Mouse (Mus musculus) heart, embryonic 12.5 days (tissue): Measurements from ENCODE around the gene Ajuba. TPM values are rescaled to one million over a fixed set of nuclear protein-coding genes. Genes with fewer than 3 reads are reported as not detected.

Source experiments
- ATAC-seq: fragments of 200-750 bp; cut with Nextera tagmentation; 2 replicates; pipeline ENCODE4 v1.8.0; 2017; ENCODE audit warnings: moderate TSS enrichment, moderate library complexity; ENCODE audit not compliant: insufficient number of reproducible peaks, low FRiP score
- H3K27ac ChIP-seq: fragments of 300-500 bp; sonication (generic); 2 replicates; pipeline ENCODE4 v1.5.1; 2016; ENCODE audit warnings: mild to moderate bottlenecking, moderate library complexity; ENCODE audit not compliant: poor library complexity, severe bottlenecking
- H3K27me3 ChIP-seq: fragments of 300-500 bp; sonication (generic); replicated peaks from 2 replicates; pipeline ENCODE4 v1.6.1; 2016; ENCODE audit warnings: mild to moderate bottlenecking, moderate library complexity
- H3K36me3 ChIP-seq: fragments of 300-500 bp; sonication (generic); 2 replicates; pipeline ENCODE4 v1.6.1; 2016; ENCODE audit warnings: mild to moderate bottlenecking, moderate library complexity
- H3K4me1 ChIP-seq: fragments of 300-500 bp; sonication (generic); replicated peaks from 2 replicates; pipeline ENCODE4 v1.6.1; 2016; ENCODE audit warnings: mild to moderate bottlenecking
- H3K4me2 ChIP-seq: fragments of 300-500 bp; sonication (generic); 2 replicates; pipeline ENCODE4 v1.6.1; 2016; ENCODE audit warnings: mild to moderate bottlenecking, moderate library complexity
- H3K4me3 ChIP-seq: fragments of 300-500 bp; sonication (generic); 2 replicates; pipeline ENCODE4 v1.5.1; 2016; ENCODE audit warnings: mild to moderate bottlenecking
- H3K9ac ChIP-seq: fragments of 300-500 bp; sonication (generic); 2 replicates; pipeline ENCODE4 v1.6.1; 2016; ENCODE audit warnings: mild to moderate bottlenecking, moderate library complexity
- H3K9me3 ChIP-seq: fragments of 300-500 bp; sonication (generic); replicated peaks from 2 replicates; pipeline ENCODE4 v1.6.1; 2016; ENCODE audit warnings: mild to moderate bottlenecking, moderate library complexity
- WGBS: fragments of 180-500 bp; shearing (Covaris S2); methylation state at CpG from one replicate; pipeline ENCODE4 v1.1.7; 2016; 5-methylcytosine and 5-hydroxymethylcytosine counted together
- polyA plus RNA-seq: library from polyadenylated mRNA; unstranded; fragments of >200 nt; fragmentation: Nextera tagmentation; extraction: Ambion mirVana; gene quantifications from 2 replicates; pipeline ENCODE4 v1.2.1, GENCODE M21; 2016

The Ajuba gene
- polyA plus RNA-seq, 1 experiment from 2014 or later: 39.5 TPM

GRCm38 (mm10) chr14:54609245-54609644, 31.9 kb upstream of the Ajuba start:
- H3K9me3 ChIP-seq: no peaks in the 10 kb centered on the region
- 73% methylated on average over 4 of the region's 4 CpGs for WGBS
- ATAC-seq: no peak
- no peak overlapping the region for H3K9ac ChIP-seq
- peaks cover 20% of the 10 kb centered on the region for H3K36me3 ChIP-seq
- H3K27ac ChIP-seq: no peak overlapping the region
- H3K4me1 ChIP-seq: no peaks in the 10 kb centered on the region
- no peaks in the 10 kb centered on the region for H3K27me3 ChIP-seq
- H3K4me3 ChIP-seq: no peak overlapping the region
- H3K4me2 ChIP-seq: no peak overlapping the region

- no peak for ATAC-seq
- Histone ChIP-seq H3K4me1 (peaks cover 6% of the 10 kb centered on the region), H3K36me3 (peaks cover 8% of the 10 kb centered on the region; the same call in 1 of the 2 replicates), H3K9ac (no peak overlapping the region), H3K9me3 (no peaks in the 10 kb centered on the region), H3K27ac (no peak overlapping the region), H3K27me3 (no peaks in the 10 kb centered on the region), H3K4me2 (no peak overlapping the region), H3K4me3 (no peak overlapping the region)
- WGBS: 63% methylated on average over 8 of the region's 8 CpGs
These were observed 29.9 kb upstream of the Ajuba start for GRCm38 (mm10) chr14:54607226-54607625.

- Histone ChIP-seq H3K4me2 (peak within 1 kb of the TSS; percentile 70), H3K36me3 (0 out of 2 replicates have a peak, but pooled peaks cover 3% of the 10 kb centered on the region), H3K27me3 (no peaks in the 10 kb centered on the region), H3K4me1 (peaks cover 8% of the 10 kb centered on the region), H3K9me3 (no peaks in the 10 kb centered on the region), H3K9ac (peak within 1 kb of the TSS; percentile 70), H3K27ac (peak within 1 kb of the TSS; percentile 74), H3K4me3 (peak within 1 kb of the TSS; percentile 51)
- ATAC-seq: peak; percentile 72
- under 1% methylated on average over 39 of the region's 39 CpGs for WGBS
These were observed 28.5 kb upstream of the Ajuba start, which contains the start of gene 4931414P19Rik for GRCm38 (mm10) chr14:54605752-54606321. 4931414P19Rik (minus strand) TSS chr14:54605993.

- Histone ChIP-seq H3K27me3 (no peaks in the 10 kb centered on the region), H3K27ac (peak overlapping the region; percentile 55), H3K9ac (no peak overlapping the region), H3K36me3 (peaks cover 6% of the 10 kb centered on the region; the same call in 1 of the 2 replicates), H3K4me2 (peak overlapping the region; percentile 56), H3K9me3 (no peaks in the 10 kb centered on the region), H3K4me1 (peaks cover 8% of the 10 kb centered on the region), H3K4me3 (peak overlapping the region; percentile 58)
- no peak for ATAC-seq
- 85% methylated on average over 8 of the region's 8 CpGs for WGBS
These were observed 26.3 kb upstream of the Ajuba start for GRCm38 (mm10) chr14:54603686-54604085.

GRCm38 (mm10) chr14:54603038-54603654, 25.8 kb upstream of the Ajuba start:
- H3K27me3 ChIP-seq: no peaks in the 10 kb centered on the region
- H3K4me1 ChIP-seq: peaks cover 8% of the 10 kb centered on the region
- peak overlapping the region; percentile 85 for H3K27ac ChIP-seq
- H3K36me3 ChIP-seq: peaks cover 6% of the 10 kb centered on the region; the same call in 1 of the 2 replicates
- WGBS: under 1% methylated on average over 46 of the region's 46 CpGs
- no peaks in the 10 kb centered on the region for H3K9me3 ChIP-seq
- ATAC-seq: peak; percentile 99
- peak overlapping the region; percentile 64 for H3K9ac ChIP-seq
- H3K4me3 ChIP-seq: peak overlapping the region; percentile 58
- peak overlapping the region; percentile 56 for H3K4me2 ChIP-seq

GRCm38 (mm10) chr14:54602613-54603012, 25.3 kb upstream of the Ajuba start:
- Histone ChIP-seq H3K36me3 (peaks cover 9% of the 10 kb centered on the region), H3K27me3 (no peaks in the 10 kb centered on the region), H3K4me3 (peak overlapping the region; percentile 58), H3K9ac (peak overlapping the region; percentile 64; the same call in 1 of the 2 replicates), H3K4me2 (peak overlapping the region; percentile 56), H3K4me1 (peaks cover 8% of the 10 kb centered on the region), H3K9me3 (no peaks in the 10 kb centered on the region), H3K27ac (peak overlapping the region; percentile 85)
- WGBS: 45% methylated on average over 4 of the region's 4 CpGs
- ATAC-seq: no peak

GRCm38 (mm10) chr14:54601601-54602000, 24.2 kb upstream of the Ajuba start:
- Histone ChIP-seq H3K27me3 (no peaks in the 10 kb centered on the region), H3K36me3 (peaks cover 12% of the 10 kb centered on the region), H3K4me2 (no peak overlapping the region), H3K4me3 (no peak overlapping the region), H3K9ac (no peak overlapping the region), H3K27ac (no peak overlapping the region), H3K9me3 (no peaks in the 10 kb centered on the region), H3K4me1 (peaks cover 8% of the 10 kb centered on the region)
- 67% methylated on average over 2 of the region's 2 CpGs for WGBS
- no peak for ATAC-seq

GRCm38 (mm10) chr14:54597084-54597483, 19.7 kb upstream of the Ajuba start:
- Histone ChIP-seq H3K4me2 (no peak overlapping the region), H3K9ac (no peak overlapping the region), H3K9me3 (0 out of 2 replicates have a peak, but pooled peaks cover 3% of the 10 kb centered on the region), H3K4me1 (peaks cover 37% of the 10 kb centered on the region), H3K4me3 (no peak overlapping the region), H3K27me3 (no peaks in the 10 kb centered on the region), H3K27ac (no peak overlapping the region), H3K36me3 (peaks cover 16% of the 10 kb centered on the region)
- ATAC-seq: no peak
- WGBS: 76% methylated on average over 7 of the region's 7 CpGs

GRCm38 (mm10) chr14:54594631-54595414, 17.5 kb upstream of the Ajuba start:
- WGBS: 43% methylated on average over 28 of the region's 28 CpGs
- H3K27me3 ChIP-seq: no peaks in the 10 kb centered on the region
- H3K4me1 ChIP-seq: peaks cover 38% of the 10 kb centered on the region
- ATAC-seq: peak; percentile 23; the same call in 1 of the 2 replicates
- peak overlapping the region; percentile 29 for H3K4me3 ChIP-seq
- peak overlapping the region; percentile 32 for H3K9ac ChIP-seq
- peaks cover 28% of the 10 kb centered on the region for H3K36me3 ChIP-seq
- 0 out of 2 replicates have a peak, but pooled peaks cover 3% of the 10 kb centered on the region for H3K9me3 ChIP-seq
- H3K27ac ChIP-seq: 0 out of 2 replicates have a peak overlapping the region, but pooled peaks have one; percentile 1
- peak overlapping the region; percentile 60 for H3K4me2 ChIP-seq

GRCm38 (mm10) chr14:54594055-54594454, 16.7 kb upstream of the Ajuba start:
- ATAC-seq: no peak
- WGBS: 92% methylated on average over 3 of the region's 3 CpGs
- H3K9me3 ChIP-seq: 0 out of 2 replicates have a peak, but pooled peaks cover 3% of the 10 kb centered on the region
- no peak overlapping the region for H3K27ac ChIP-seq
- H3K4me3 ChIP-seq: no peak overlapping the region
- no peak overlapping the region; the same call in 1 of the 2 replicates for H3K4me2 ChIP-seq
- H3K4me1 ChIP-seq: peaks cover 39% of the 10 kb centered on the region
- no peak overlapping the region for H3K9ac ChIP-seq
- H3K27me3 ChIP-seq: no peaks in the 10 kb centered on the region
- peaks cover 24% of the 10 kb centered on the region for H3K36me3 ChIP-seq
